Mouse (Mus musculus) heart, embryonic 13.5 days (tissue): ENCODE data around the gene Vav3. TPM values are rescaled to one million over a fixed set of nuclear protein-coding genes. Genes with fewer than 3 reads are reported as not detected.

Experiments
- ATAC-seq: fragments of 200-750 bp; cut with Nextera tagmentation; 2 replicates; pipeline ENCODE4 v1.8.0; 2017; ENCODE audit warnings: moderate TSS enrichment; ENCODE audit not compliant: insufficient number of reproducible peaks, low FRiP score, low TSS enrichment; ENCODE audit errors: extremely low read depth
- H3K27ac ChIP-seq: fragments of 300-500 bp; sonication (generic); replicated peaks from 2 replicates; pipeline ENCODE4 v1.5.1; 2015; ENCODE audit warnings: moderate library complexity, mild to moderate bottlenecking, inconsistent platforms
- H3K27me3 ChIP-seq: fragments of 300-500 bp; sonication (generic); replicated peaks from 2 replicates; pipeline ENCODE4 v1.6.1; 2015; ENCODE audit warnings: mild to moderate bottlenecking, inconsistent platforms
- H3K36me3 ChIP-seq: fragments of 300-500 bp; sonication (generic); 2 replicates; pipeline ENCODE4 v1.6.1; 2015; ENCODE audit warnings: mild to moderate bottlenecking, inconsistent platforms
- H3K4me1 ChIP-seq: fragments of 300-500 bp; sonication (generic); 2 replicates; pipeline ENCODE4 v1.6.1; 2015; ENCODE audit warnings: inconsistent platforms
- H3K4me2 ChIP-seq: fragments of 300-500 bp; sonication (generic); 2 replicates; pipeline ENCODE4 v1.6.1; 2015; ENCODE audit warnings: inconsistent platforms, mild to moderate bottlenecking, moderate library complexity
- H3K4me3 ChIP-seq: fragments of 300-500 bp; sonication (generic); 2 replicates; pipeline ENCODE4 v1.5.1; 2015; ENCODE audit warnings: moderate library complexity, mild to moderate bottlenecking, inconsistent platforms
- H3K9ac ChIP-seq: fragments of 300-500 bp; sonication (generic); 2 replicates; pipeline ENCODE4 v1.6.1; 2015; ENCODE audit warnings: inconsistent platforms, mild to moderate bottlenecking, moderate library complexity
- H3K9me3 ChIP-seq: fragments of 300-500 bp; sonication (generic); 2 replicates; pipeline ENCODE4 v1.6.1; 2016; ENCODE audit warnings: inconsistent platforms
- WGBS: fragments of 180-500 bp; shearing (Covaris S2); methylation state at CpG from one replicate; pipeline ENCODE4 v1.1.7; 2015; ENCODE audit warnings: mixed read lengths; 5-methylcytosine and 5-hydroxymethylcytosine counted together
- polyA plus RNA-seq: library from polyadenylated mRNA; unstranded; fragments of >200 nt; fragmentation: Nextera tagmentation; extraction: Ambion mirVana; gene quantifications from 2 replicates; pipeline ENCODE4 v1.2.1, GENCODE M21; 2015

The Vav3 gene
- polyA plus RNA-seq, 1 experiment from 2014 or later, result 7.5 TPM

DNA sequence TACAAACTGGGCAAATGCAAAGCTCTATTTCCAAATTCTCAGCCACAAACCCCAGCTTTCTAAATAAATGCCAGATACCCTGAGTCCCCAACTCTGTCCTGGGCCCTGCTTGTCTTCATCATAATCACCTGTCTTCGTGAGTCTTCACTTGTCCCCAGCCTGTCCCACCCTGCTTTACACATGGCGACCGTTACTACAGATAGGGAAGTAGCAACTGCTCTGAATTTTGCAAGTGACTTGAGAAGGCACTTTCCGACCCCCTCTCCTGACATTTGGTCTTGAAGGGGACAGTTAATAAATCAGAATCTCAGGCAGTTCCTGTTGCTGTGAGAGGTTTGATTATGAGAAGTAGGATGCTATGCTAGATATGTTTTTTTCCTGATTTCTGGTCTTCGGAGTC, 13.4 kb downstream of the Vav3 start:
- H3K27me3 ChIP-seq, result no peaks in the 10 kb centered on the region
- no peak overlapping the region for H3K27ac ChIP-seq
- 76% methylated on average over 5 of the region's 5 CpGs for WGBS
- H3K4me2 ChIP-seq, result no peak overlapping the region
- no peak for ATAC-seq
- H3K4me3 ChIP-seq, result no peak overlapping the region
- H3K4me1 ChIP-seq, result peaks cover 13% of the 10 kb centered on the region
- no peaks in the 10 kb centered on the region for H3K9me3 ChIP-seq
- H3K9ac ChIP-seq, result no peak overlapping the region
- H3K36me3 ChIP-seq, result no peaks in the 10 kb centered on the region

DNA sequence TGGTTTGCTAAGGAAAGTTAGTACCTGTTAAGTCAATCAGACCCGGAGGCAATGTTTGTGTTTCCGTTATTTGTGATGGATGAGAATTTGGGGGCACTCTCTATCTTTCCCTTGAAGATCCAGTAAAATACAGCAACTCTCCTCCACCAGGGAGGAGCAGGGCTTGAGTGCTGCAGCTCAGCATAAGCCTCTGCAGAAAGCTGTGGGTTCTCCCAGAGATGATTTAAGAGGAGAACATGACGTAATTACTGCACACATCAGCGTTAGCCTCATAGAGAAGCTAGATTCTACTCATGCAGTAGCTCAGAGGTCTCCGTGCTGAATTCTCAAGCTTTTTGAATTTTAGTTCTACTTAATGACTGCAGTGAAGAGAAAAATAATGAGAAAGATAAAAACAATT, 14.7 kb downstream of the Vav3 start:
- WGBS, result 70% methylated on average over 5 of the region's 5 CpGs

DNA sequence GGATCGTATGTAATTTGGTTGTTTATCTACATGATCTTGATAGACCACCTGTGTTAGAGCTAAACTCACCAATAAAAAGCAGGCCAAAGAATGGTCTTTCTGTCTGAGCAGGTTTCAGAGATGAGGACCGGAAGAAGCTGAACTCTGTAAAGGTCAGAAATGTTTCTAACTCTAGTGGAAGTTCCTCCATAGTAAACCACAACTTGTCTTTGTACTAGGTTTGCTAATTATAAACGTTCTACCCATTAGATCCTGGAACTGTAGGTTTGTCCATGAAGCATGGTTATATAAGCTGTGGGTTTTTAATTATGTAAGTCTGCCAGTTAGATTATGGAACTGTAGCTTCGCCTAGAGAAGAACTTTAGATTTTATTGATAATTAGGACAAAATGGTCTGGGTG, 20.3 kb downstream of the Vav3 start:
- H3K27me3 ChIP-seq, result no peaks in the 10 kb centered on the region
- H3K4me2 ChIP-seq, result no peak overlapping the region
- H3K4me1 ChIP-seq, result peaks cover 49% of the 10 kb centered on the region
- 76% methylated on average over 4 of the region's 4 CpGs for WGBS
- no peak for ATAC-seq
- no peaks in the 10 kb centered on the region for H3K9me3 ChIP-seq
- H3K36me3 ChIP-seq, result no peaks in the 10 kb centered on the region
- no peak overlapping the region for H3K4me3 ChIP-seq
- no peak overlapping the region for H3K9ac ChIP-seq
- no peak overlapping the region for H3K27ac ChIP-seq

More for the DNA sequence above, 14.7 kb downstream of the Vav3 start:
- Histone ChIP-seq H3K4me3 (no peak overlapping the region), H3K4me1 (peaks cover 20% of the 10 kb centered on the region), H3K4me2 (no peak overlapping the region), H3K27ac (no peak overlapping the region), H3K9me3 (no peaks in the 10 kb centered on the region), H3K9ac (no peak overlapping the region), H3K27me3 (no peaks in the 10 kb centered on the region), H3K36me3 (no peaks in the 10 kb centered on the region)
- no peak for ATAC-seq

DNA sequence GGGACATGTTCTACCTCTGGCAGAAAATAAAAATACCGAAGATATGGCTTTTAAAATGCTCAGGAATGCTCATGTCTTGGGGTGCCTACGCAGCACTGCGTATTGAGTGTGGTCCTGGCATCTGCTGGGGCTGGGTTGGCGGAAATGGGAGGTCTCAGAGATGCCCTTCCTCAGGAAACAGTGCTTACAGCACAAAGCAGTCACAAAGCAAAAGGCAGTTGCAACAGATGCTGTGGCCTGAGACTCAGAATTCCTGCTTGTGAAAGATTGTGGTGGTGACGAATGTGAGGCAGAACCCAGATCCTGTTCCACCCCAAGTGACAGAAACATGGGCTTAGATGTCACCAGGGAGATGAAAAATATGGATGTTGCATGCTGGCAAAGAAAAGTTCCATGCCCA, 21.4 kb downstream of the Vav3 start:
- H3K27me3 ChIP-seq, result no peaks in the 10 kb centered on the region
- H3K4me2 ChIP-seq, result no peak overlapping the region
- no peak overlapping the region for H3K4me3 ChIP-seq
- no peak overlapping the region for H3K9ac ChIP-seq
- peaks cover 59% of the 10 kb centered on the region for H3K4me1 ChIP-seq
- peak overlapping the region; percentile 8; the same call in 1 of the 2 replicates for H3K27ac ChIP-seq
- no peaks in the 10 kb centered on the region for H3K9me3 ChIP-seq
- ATAC-seq, result no peak
- 65% methylated on average over 5 of the region's 5 CpGs for WGBS
- no peaks in the 10 kb centered on the region for H3K36me3 ChIP-seq

DNA sequence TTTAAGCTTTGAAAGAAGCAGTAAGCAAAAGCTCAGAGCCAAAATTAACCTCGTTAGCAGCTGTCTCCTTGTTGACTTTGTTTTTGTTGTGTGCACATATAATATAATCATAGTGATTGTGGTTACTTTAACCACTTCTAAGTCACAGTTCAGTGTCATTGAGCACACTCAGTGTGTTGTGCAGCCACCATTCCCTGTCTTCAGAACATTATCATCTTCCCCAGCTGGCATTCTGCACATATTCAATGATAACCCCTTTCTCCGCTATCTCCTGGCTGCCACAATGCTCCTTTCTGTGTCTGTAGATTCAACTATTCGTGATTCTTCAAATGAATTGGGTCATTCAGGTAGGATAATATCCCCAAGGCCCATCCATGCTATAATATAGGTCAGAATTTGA, 21.9 kb downstream of the Vav3 start:
- Histone ChIP-seq H3K4me2 (no peak overlapping the region), H3K4me3 (no peak overlapping the region), H3K36me3 (no peaks in the 10 kb centered on the region), H3K9ac (no peak overlapping the region), H3K27me3 (no peaks in the 10 kb centered on the region), H3K9me3 (no peaks in the 10 kb centered on the region), H3K27ac (peak overlapping the region; percentile 8; the same call in 1 of the 2 replicates), H3K4me1 (peaks cover 57% of the 10 kb centered on the region)
- ATAC-seq, result no peak
- 55% methylated on average over 3 of the region's 3 CpGs for WGBS

DNA sequence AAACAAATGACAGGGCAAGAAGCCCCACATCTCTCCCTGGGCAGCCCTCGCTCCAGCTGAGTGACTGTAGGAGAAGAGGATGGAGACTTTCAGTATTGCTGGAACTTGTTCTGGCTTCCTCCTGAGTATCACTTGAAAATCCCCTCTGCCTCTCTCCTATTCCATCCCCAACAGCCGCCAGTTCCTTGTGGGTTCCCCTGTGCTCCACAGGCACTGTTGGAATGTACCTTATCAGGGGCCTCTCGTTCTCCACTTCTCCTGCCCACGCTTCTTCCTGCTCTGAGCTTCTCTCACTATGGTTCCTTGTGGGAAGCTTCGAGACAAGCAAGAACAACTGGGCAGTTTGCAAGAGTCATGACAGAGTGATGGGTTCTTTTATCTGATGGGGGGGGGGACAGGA, 23.1 kb downstream of the Vav3 start:
- peak overlapping the region; percentile 50 for H3K27ac ChIP-seq
- H3K9ac ChIP-seq, result no peak overlapping the region
- H3K9me3 ChIP-seq, result no peaks in the 10 kb centered on the region
- H3K27me3 ChIP-seq, result no peaks in the 10 kb centered on the region
- 14% methylated on average over 5 of the region's 5 CpGs for WGBS
- no peaks in the 10 kb centered on the region for H3K36me3 ChIP-seq
- H3K4me2 ChIP-seq, result peak overlapping the region; percentile 52
- 0 out of 2 replicates have a peak overlapping the region, but pooled peaks have one; percentile 13 for H3K4me3 ChIP-seq
- H3K4me1 ChIP-seq, result peaks cover 59% of the 10 kb centered on the region
- no peak for ATAC-seq

DNA sequence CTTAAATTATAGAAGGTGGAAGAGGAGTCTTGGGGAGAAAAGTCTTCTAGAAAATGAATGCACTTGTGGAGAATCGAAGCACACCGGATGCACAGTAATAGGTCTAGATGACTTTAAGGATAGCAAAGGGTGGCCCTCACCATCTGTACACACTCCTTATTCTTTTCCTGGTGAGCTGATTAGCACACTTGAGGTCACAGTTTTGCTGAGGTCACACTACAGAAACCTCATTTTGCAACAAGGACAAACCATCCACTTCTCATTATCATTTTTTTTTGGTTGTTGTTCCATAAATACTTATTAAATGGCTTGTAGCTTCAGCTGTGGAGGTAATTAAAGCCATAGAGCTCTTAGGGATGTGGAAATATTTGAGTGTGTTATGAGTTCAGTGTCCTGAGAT, 25.4 kb downstream of the Vav3 start:
- H3K9me3 ChIP-seq, result no peaks in the 10 kb centered on the region
- ATAC-seq, result no peak
- no peak overlapping the region for H3K9ac ChIP-seq
- H3K27ac ChIP-seq, result peak overlapping the region; percentile 55
- no peak overlapping the region for H3K4me2 ChIP-seq
- no peaks in the 10 kb centered on the region for H3K27me3 ChIP-seq
- no peaks in the 10 kb centered on the region for H3K36me3 ChIP-seq
- WGBS, result 84% methylated on average over 2 of the region's 2 CpGs
- H3K4me3 ChIP-seq, result no peak overlapping the region
- H3K4me1 ChIP-seq, result peaks cover 58% of the 10 kb centered on the region

DNA sequence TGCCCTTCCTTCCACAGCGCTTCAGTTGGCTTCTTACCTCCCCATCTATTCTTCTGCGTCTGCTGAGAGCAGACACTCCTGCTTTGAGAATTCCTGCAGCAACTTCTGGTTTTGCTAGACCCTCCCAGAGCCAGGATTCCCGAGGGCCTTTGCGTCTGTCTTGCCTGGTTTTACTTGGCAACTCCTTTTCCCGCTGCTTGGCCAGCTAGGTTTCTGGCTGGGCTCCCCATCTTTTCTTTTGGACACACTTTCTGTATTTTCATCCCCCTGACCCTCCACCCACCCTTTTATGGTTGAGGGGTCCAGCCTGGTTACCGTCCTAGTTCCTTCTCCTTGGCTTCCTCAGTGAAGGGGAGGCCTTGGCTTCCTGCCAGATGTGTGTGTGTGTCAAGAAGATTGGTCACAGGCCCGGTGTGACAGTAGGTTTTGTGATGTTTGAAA, 26.0 kb downstream of the Vav3 start:
- no peaks in the 10 kb centered on the region for H3K27me3 ChIP-seq
- H3K4me1 ChIP-seq, result peaks cover 57% of the 10 kb centered on the region
- H3K36me3 ChIP-seq, result no peaks in the 10 kb centered on the region
- H3K4me3 ChIP-seq, result no peak overlapping the region
- 0 out of 2 replicates have a peak overlapping the region, but pooled peaks have one; percentile 1 for H3K4me2 ChIP-seq
- no peaks in the 10 kb centered on the region for H3K9me3 ChIP-seq
- peak overlapping the region; percentile 55 for H3K27ac ChIP-seq
- 0 out of 2 replicates have a peak overlapping the region, but pooled peaks have one; percentile 28 for H3K9ac ChIP-seq
- ATAC-seq, result no peak
- 32% methylated on average over 7 of the region's 7 CpGs for WGBS

DNA sequence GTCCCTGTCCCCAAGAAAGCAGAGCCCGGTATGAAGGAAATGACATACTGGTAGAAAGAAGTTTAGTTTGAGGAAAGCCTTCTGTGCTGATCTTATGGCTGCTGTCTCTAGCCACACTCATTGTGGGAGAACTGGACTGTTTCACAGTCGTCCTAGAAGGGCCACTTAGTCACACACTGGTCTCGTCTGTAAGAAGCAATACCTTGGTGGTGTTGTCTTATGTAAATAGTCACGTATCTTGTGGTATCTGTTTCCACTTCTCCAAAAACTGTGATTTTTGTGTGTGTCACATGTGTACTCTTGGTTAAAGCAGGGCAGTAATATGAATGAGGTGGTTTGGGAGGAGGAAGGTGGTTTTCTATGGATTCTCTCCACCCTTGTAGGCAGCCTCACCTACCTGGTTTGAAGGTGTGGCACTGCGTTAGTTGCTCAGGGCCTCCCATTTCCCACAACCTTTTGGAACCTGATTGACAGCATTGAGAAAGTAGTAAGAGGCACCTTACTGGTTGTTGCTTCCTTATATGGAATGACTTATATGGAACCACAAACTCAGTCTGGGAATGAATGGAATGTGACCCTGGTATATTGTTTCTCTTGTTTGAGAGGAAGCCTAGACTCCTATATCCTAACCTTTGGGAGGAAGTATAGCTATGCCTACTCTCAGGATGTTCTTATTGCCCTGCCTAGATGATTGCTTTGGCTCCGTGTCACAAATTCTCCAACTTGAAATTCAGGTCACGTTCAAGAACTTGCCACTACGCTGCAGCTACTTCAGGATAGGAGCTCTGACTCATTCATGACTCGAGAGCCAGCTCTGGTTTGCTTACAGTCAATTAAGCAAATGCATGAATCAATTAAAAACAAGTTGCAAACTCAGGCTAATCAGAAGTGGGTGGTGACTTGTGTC, 28.2 kb downstream of the Vav3 start:
- Histone ChIP-seq H3K27ac (peak overlapping the region; percentile 31; the same call in 1 of the 2 replicates), H3K36me3 (no peaks in the 10 kb centered on the region), H3K27me3 (no peaks in the 10 kb centered on the region), H3K4me2 (no peak overlapping the region), H3K4me1 (peaks cover 35% of the 10 kb centered on the region), H3K9me3 (no peaks in the 10 kb centered on the region), H3K4me3 (no peak overlapping the region), H3K9ac (no peak overlapping the region)
- no peak for ATAC-seq
- WGBS, result 52% methylated on average over 9 of the region's 9 CpGs

DNA sequence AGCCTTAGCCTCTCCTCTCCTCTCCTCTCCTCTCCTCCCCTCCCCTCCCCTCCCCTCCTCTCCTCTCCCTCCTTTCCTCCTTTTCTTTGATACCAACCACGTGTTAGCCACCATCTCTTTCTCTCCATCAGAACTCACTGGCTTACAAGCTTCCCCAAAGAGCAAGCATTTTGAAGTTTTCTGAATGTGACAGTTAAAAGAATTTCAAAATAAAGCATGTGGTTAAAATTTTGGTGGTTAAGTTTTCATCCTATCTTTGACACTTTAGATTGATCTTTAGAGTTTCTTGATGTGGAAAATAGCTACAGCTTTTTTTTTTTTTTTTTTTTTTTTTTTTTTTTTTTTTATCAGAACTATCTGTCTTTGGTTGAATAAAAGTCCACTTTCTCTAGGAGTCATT, 31.1 kb downstream of the Vav3 start:
- H3K4me1 ChIP-seq, result peaks cover 10% of the 10 kb centered on the region
- ATAC-seq, result no peak
- H3K9ac ChIP-seq, result no peak overlapping the region
- no peak overlapping the region for H3K4me2 ChIP-seq
- H3K4me3 ChIP-seq, result no peak overlapping the region
- no peaks in the 10 kb centered on the region for H3K27me3 ChIP-seq
- no peaks in the 10 kb centered on the region for H3K36me3 ChIP-seq
- H3K9me3 ChIP-seq, result no peaks in the 10 kb centered on the region
- no peak overlapping the region for H3K27ac ChIP-seq
- no CpG with 5 or more reads among the region's 1 CpGs for WGBS

DNA sequence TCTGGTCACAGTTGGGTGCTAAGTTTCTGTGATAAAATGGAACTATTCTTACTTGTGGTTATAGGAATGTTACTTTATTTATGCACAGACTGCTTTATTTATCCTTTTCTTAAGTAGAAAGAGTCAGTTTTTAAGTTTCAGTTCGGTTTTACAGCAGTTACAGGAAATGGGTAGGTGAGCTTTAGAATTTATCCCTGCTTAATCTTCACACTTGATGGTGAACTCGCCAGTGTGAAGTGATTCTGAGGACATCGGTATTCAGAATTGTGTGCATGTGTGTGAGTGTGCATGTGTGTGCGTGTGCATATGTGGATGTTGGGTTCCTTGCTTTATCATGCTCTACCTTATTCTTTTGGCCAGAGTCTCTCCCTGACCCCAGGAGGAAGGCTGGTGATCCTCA, 32.2 kb downstream of the Vav3 start:
- ATAC-seq, result no peak
- Histone ChIP-seq H3K9me3 (no peaks in the 10 kb centered on the region), H3K4me3 (no peak overlapping the region), H3K27me3 (no peaks in the 10 kb centered on the region), H3K4me2 (no peak overlapping the region), H3K27ac (no peak overlapping the region), H3K9ac (no peak overlapping the region), H3K36me3 (no peaks in the 10 kb centered on the region), H3K4me1 (peaks cover 9% of the 10 kb centered on the region)
- WGBS, result 83% methylated on average over 4 of the region's 4 CpGs

DNA sequence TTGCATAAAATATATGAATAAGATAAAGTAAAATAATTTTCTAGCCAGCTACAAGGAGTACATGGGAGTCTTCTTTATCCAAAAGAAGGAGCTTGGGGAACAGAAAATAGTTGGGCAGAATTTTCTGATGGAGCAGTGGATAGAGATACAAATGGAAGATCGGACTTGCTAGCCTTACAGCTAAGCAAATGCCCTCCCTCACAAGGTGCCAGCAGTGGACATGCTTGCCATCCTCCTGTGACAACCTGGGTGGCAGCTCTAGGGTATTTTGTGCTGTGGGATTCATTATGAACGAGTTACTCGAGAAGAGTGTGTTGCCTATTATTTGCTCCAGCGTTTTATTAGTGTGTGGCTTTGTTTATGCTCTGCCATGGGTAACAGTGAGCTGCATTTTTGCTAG, 37.8 kb downstream of the Vav3 start:
- Histone ChIP-seq H3K4me2 (peak overlapping the region; percentile 20; the same call in 1 of the 2 replicates), H3K4me1 (no peaks in the 10 kb centered on the region), H3K36me3 (no peaks in the 10 kb centered on the region), H3K27ac (peak overlapping the region; percentile 2; the same call in 1 of the 2 replicates), H3K27me3 (no peaks in the 10 kb centered on the region), H3K9me3 (no peaks in the 10 kb centered on the region), H3K4me3 (no peak overlapping the region), H3K9ac (no peak overlapping the region)
- ATAC-seq, result no peak
- WGBS, result 82% methylated on average over 4 of the region's 4 CpGs
